18 mouse cellular contexts compared by ENCODE assay signal in the genomic region with DNA sequence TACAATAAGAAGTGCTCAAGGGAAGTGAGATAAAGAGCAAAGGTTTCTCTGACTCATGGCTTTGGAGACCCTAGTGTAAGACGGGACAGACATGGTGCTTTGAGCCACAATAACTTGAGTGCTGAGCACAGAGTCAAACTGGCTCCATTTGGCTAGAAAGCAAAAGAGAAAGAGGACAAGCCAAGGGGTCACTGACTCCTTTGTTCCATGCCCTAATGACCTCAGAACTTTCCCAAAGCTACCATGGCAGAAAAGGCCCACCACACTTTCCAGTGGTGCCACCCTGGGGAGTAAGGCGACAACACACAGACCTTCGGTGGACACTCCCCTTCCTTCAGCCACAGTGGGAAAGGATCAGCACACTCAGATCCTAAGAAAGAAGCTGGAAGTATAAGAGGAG.
"Had no signal": no experiment of that assay in that cellular context is flagged by ENCODE, and none has a peak within 500 bp of the region (broad histone marks: within the 10 kb centered on the region; RNA-seq: fewer than 3 reads in every experiment).

No protein-coding gene starts in this region.

- H3K9me3 ChIP-seq: limb, embryonic 10.5 days; liver, embryonic 15.5 days; megakaryocyte, embryonic 14.5 days; midbrain, embryonic 13.5 days; neural tube, embryonic 12.5 days had no signal

- ATAC-seq: midbrain, embryonic 13.5 days had no signal

- H3K4me3 ChIP-seq: left cerebral cortex, adult 2 months; limb, embryonic 10.5 days; liver, embryonic 15.5 days; megakaryocyte, embryonic 14.5 days; midbrain, embryonic 13.5 days; myocyte; neural tube, embryonic 12.5 days had no signal

- H3K27me3 ChIP-seq: liver, embryonic 15.5 days; neural tube, embryonic 12.5 days had no signal

- H3K27ac ChIP-seq: kidney, postnatal 0 days; left cerebral cortex, adult 2 months; limb, embryonic 10.5 days; liver, embryonic 15.5 days; midbrain, embryonic 13.5 days; neural tube, embryonic 12.5 days; stomach, postnatal 0 days had no signal

- H3K4me2 ChIP-seq: liver, embryonic 11.5 days; liver, embryonic 15.5 days; lung, embryonic 14.5 days; midbrain, embryonic 13.5 days; neural tube, embryonic 12.5 days had no signal

- DNase-seq: kidney, adult 8-10 months; kidney, postnatal 36 days; lung, embryonic 14.5 days; lung, postnatal 10 days; lung, postnatal 4 days; retina, postnatal 1 day; right cerebral cortex, postnatal 14 days; thymus, postnatal 4 days had no signal

- H3K36me3 ChIP-seq: limb, embryonic 10.5 days; liver, embryonic 15.5 days; midbrain, embryonic 13.5 days; neural tube, embryonic 12.5 days had no signal

- H3K9ac ChIP-seq: liver, embryonic 15.5 days; lung, embryonic 14.5 days; midbrain, embryonic 13.5 days; neural tube, embryonic 12.5 days had no signal
